Mouse (Mus musculus): ENCODE results near the gene Hivep1.
A peak's percentile ranks its signal among the peaks of the same experiment; 100 is the strongest.

Hivep1 gene

DNA sequence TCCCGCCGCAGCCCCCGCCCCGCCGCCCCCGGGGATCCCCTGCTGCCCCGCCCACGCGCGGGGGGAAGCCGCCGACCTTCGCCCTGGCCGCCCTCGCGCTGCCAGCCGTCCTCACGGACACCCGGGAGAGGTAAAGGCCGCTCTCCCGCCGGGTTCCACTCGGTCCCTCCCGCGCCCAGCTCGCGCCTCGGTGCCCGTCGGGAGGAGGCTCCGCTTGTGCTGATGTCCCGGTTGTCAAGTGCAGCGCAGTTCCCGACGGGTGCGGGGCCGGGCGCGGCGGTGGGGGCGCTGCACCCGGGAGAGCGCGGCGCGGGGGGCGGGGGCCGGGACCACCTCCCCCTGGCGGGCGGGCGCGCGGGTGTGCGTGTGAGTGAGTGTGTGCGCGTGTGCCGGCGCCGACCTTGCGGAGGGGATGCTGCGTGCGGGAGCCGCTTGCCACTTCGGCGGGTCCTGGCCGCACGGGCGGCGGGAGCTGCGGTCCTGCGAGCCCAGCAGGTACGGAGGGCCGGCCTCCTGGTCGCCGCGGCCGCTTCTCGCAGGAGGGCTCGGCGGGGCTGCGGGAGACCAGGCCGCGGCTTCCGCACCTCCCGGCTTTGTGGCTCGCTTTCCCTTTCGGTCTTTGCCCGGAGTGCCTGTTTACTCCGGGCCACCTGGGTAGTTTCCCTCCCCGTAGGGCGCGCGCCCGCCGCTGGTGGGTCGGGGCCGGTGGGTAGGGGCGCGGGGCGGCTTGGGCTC, at the start of gene Hivep1:
Hivep1 (plus strand) TSS at position 61 of the 735 bp plus-strand sequence.
- DNase-seq (ENCODE audit: low read depth, low spot score), result peak; percentile 62

GRCm38 (mm10) chr13:42015484-42016045, 36.3 kb upstream of the Hivep1 start:
- no peak for DNase-seq (ENCODE audit: low read depth, low spot score)

- no peak for DNase-seq (ENCODE audit: low read depth, low spot score)
These were observed 35.6 kb upstream of the Hivep1 start for GRCm38 (mm10) chr13:42016218-42016617.

DNA sequence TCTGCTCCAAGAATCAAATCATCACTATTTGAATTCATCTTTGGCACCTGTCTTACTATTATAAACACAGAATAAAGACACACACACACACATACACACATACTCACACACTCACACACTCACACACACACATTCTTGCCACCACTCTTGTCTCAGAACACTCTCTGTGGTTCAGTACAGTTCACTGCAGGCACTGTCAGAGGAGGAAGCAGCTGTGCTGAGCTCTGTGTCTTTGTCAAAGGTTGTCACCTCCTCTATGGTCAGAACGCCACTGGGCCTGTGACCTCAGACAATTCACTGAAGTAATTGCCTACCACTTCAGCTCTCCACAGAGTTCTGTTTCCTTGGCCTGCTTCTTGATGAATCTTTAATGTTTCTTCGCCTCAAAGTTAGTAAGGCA, 33.5 kb upstream of the Hivep1 start:
- no peak for DNase-seq (ENCODE audit: low read depth, low spot score)

- DNase-seq (ENCODE audit: low read depth, low spot score), result no peak
These were observed 10.6 kb upstream of the Hivep1 start for GRCm38 (mm10) chr13:42041203-42041602.

DNA sequence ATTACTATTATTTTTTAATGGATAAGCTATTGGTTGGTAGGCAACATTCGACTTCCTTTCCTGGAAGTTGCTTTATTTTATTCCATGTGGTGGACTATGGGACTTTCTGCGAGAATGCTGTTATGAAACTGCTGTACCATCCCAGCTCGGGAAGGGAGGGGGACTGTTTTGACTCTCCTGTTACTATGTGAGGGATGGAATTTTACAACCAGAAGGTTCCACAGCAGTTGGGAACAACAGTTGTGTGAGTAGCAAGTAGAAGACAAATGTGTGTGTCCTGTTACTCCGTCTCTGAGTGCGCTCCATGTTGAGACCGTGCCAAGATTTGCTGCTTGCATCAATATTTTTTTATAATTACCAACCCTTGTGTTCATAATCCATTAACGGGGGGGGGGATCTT, 8.4 kb upstream of the Hivep1 start:
- no peak for DNase-seq (ENCODE audit: low read depth, low spot score)

DNA sequence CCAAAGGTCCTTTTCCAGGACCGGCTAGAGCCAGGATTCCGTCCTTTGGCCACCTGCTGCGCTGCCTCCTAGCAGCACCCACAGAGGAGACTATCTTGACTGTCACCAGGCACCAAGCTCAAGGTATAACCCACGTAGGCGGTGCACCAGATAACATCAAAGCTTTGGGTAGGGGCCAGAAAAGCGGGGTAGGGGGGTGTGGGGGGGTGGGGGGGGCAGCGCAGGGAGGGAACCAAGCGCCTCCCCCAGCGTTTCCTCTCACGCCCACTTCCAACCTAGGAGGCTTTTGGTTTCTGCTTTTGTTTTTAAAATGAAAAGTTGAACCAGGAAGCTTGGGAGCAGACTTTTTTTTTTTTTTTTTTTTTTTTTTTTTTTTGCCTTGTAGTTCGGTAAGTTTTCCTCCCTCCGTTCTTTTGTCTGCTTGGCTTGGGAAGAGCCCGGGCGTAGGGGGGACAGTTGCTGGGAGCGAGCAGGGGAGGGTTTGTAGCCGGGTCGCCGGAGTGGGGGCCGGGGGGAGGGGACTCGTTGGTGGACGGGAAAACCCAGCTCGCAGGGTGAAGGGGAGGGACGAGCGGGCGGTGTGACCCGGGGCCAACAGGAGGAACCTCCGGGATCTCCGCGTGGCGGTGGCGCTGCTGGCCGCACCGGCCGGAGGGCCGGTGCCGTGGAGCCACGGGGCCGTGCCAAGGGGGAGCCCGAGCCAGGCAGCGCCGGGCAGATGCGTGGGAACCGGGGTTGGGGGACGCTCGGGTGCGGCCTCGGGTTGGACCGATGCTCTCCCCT, 2.6 kb upstream of the Hivep1 start:
- peak; percentile 33 for DNase-seq (ENCODE audit: low read depth, low spot score)

DNA sequence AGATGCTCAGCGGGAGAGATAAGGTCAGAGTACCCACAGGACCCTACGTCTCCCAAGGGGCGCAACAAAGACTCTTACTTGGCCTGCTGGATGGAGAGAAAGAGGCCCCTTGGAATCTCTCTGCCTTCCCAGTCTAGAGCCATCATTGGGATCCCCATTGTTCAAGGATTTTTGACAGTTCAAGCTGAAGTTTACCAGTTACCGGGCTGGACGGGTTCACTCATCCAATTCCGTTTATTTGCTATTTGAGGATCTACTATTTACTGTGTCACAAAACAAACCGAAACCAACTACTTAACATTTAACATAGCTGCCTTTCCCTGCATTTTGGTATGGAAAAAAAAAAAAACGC, 2.1 kb upstream of the Hivep1 start:
- peak; percentile 10 for DNase-seq (ENCODE audit: low read depth, low spot score)

DNA sequence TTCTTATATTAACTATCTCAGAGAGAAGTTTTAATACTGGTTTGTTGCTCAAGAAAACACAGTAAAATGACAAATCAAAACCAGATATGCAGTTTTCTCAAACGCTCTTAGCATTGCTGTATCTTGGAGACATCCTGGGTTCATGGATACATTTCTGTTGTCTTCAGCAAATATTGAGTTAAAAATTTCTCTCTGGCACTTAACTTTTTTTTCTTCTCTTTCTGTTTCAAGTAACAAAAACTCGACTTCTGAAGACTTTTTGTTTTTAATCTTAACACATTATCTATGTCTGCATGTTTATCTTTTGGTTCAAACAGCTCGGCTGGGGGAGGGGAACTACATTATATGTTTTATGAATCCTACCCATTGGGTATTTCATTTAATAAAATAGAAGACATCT, 1.7 kb upstream of the Hivep1 start:
- DNase-seq (ENCODE audit: low read depth, low spot score), result no peak

GRCm38 (mm10) chr13:42050880-42051201, 980 bp upstream of the Hivep1 start:
- DNase-seq (ENCODE audit: low read depth, low spot score), result no peak

DNA sequence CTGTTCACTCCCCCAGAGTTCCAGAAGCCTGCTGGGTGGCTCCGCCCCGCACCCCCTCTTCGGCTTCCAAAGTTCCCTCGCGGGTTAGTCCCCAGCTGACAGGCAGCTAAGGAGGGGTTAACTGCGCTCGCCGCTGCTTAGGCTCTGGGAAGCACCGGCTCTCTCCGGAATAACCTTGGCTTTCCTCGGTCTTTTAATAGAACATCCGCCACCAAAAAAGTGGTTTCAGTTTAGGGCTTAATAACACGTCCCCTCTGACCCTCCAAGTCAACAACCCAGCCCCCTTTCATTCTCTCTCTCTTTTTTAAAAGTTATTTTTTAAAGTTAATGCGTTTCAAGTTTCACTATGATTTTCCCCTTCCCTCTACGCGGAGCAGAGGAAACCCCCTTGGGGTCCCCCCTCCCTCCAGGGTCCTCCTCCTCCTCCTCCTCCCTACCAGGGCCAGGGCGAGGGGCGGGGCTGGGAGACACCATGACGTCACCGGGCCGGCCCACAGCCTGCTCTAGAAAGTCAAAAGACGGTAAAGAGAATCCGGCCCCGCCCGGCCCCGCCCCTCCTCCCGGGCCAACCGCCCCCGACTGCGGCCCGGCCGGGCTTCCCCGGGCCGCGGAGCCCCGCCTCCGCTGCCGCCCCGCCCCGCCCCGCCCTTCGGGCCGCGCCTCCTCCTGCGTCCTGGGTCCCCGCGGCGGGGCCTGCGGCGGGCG, 467 bp upstream of the Hivep1 start:
- peak; percentile 93 for DNase-seq (ENCODE audit: low read depth, low spot score)

- DNase-seq (ENCODE audit: low read depth, low spot score), result peak; percentile 92
These were observed 1.1 kb downstream of the Hivep1 start for GRCm38 (mm10) chr13:42052696-42053541.

- peak; percentile 62 for DNase-seq (ENCODE audit: low read depth, low spot score)
These were observed 1.8 kb downstream of the Hivep1 start for GRCm38 (mm10) chr13:42053656-42054055.

DNA sequence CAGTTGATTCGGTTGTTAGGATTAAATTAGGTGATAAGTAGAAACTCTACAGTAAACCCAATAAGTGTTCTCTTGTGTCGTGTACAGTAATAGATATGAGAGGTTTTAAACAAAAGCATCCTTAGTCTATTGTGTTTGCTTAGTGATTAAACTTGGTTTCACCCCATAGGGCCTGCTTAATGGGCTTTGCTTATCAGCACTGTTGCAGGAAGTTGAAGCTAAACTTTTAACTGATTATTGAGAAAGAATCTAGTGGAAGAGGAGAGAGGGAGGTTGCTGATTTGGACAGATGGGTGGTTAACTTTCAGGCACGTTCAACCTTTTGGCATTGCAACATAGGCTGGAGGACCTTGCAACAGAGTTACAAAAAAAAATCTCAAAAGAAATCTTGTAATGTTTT, 2.3 kb downstream of the Hivep1 start:
- DNase-seq (ENCODE audit: low read depth, low spot score), result no peak

DNA sequence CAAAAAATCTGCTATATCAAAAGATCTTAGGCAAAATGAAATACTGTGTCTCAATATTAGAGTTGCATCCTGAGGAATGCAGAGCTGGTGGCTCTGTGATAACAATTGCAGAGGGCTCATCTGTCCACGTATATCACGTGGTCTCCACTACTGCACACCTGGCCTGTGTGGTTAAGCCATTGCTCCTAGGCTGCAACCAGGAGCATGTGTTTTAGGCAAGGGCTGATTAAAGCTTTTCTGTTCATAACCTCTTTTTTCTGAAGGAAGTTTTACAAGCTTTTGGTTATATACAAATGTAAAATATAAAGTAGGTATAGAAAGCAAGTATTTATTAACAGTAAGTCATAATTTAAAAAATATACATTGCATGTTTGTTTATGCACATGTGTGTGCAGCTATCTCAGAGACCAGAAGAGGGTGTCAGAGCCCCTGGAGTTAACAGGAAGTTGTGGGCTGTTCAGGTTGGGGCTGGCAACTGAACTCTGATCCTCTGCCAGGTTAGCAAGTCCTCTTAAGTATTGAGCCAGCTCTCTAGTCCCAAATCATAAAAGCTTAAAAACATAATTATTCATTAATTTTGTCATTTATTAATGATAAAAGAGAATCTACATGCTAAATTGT, 5.0 kb downstream of the Hivep1 start:
- DNase-seq (ENCODE audit: low read depth, low spot score), result no peak

GRCm38 (mm10) chr13:42060846-42061630, 9.2 kb downstream of the Hivep1 start:
- DNase-seq (ENCODE audit: low read depth, low spot score), result peak; percentile 59

- DNase-seq (ENCODE audit: low read depth, low spot score), result no peak
These were observed 12.4 kb downstream of the Hivep1 start for GRCm38 (mm10) chr13:42064257-42064656.

- DNase-seq (ENCODE audit: low read depth, low spot score), result peak; percentile 33
These were observed 18.4 kb downstream of the Hivep1 start for GRCm38 (mm10) chr13:42070236-42070635.

DNA sequence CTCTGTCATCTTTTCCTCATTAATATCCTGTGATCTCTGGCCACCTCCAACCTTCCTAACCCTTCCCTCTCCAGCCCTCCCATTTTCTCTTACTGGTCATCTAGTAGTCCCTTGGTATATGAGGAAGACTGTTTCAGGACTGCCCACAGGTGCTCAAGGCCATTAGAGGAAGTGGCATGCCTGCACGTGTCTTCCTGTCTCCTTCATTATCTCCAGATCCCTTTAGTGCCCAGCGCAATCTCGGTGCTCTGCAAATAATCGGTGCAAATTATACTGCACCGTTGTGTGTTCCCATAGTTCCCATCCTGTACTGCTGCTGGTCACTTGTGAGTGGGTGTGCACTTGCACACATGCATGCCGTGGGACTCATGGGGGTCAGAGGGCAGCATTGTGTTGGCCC, 19.2 kb downstream of the Hivep1 start:
- no peak for DNase-seq (ENCODE audit: low read depth, low spot score)

- DNase-seq (ENCODE audit: low read depth, low spot score), result no peak
These were observed 21.5 kb downstream of the Hivep1 start for GRCm38 (mm10) chr13:42073285-42073684.

All from R1 (cell line).